Mouse (Mus musculus) hindbrain, embryonic 16.5 days (tissue): Measurements from ENCODE around the gene Mast4. TPM values are rescaled to one million over a fixed set of nuclear protein-coding genes. Genes with fewer than 3 reads are reported as not detected.

ENCODE experiments used
- ATAC-seq: fragments of 200-750 bp; cut with Nextera tagmentation; 2 replicates; pipeline ENCODE4 v1.8.0; 2017; ENCODE audit warnings: moderate TSS enrichment, moderate library complexity
- H3K27ac ChIP-seq: fragments of 300-500 bp; sonication (generic); 2 replicates; pipeline ENCODE4 v1.5.1; 2014; ENCODE audit warnings: low read depth, mild to moderate bottlenecking, control low read depth, low read length, moderate library complexity
- H3K27me3 ChIP-seq: fragments of 300-500 bp; sonication (generic); replicated peaks from 2 replicates; pipeline ENCODE4 v1.6.1; 2014; ENCODE audit warnings: low read length; ENCODE audit not compliant: control insufficient read depth, insufficient read depth
- H3K36me3 ChIP-seq: fragments of 300-500 bp; sonication (generic); 2 replicates; pipeline ENCODE4 v1.6.1; 2014; ENCODE audit warnings: mild to moderate bottlenecking, low read length, moderate library complexity, mixed read lengths; ENCODE audit not compliant: control insufficient read depth, insufficient read depth
- H3K4me1 ChIP-seq: fragments of 300-500 bp; sonication (generic); 2 replicates; pipeline ENCODE4 v1.6.1; 2014; ENCODE audit warnings: low read depth, low read length; ENCODE audit not compliant: control insufficient read depth, insufficient read depth
- H3K4me2 ChIP-seq: fragments of 300-500 bp; sonication (generic); 2 replicates; pipeline ENCODE4 v1.6.1; 2014; ENCODE audit warnings: mild to moderate bottlenecking, low read length, control low read depth, moderate library complexity
- H3K4me3 ChIP-seq: fragments of 300-500 bp; sonication (generic); 2 replicates; pipeline ENCODE4 v1.5.1; 2014; ENCODE audit warnings: mild to moderate bottlenecking, low read length, control low read depth, moderate library complexity
- H3K9ac ChIP-seq: fragments of 300-500 bp; sonication (generic); 2 replicates; pipeline ENCODE4 v1.6.1; 2014; ENCODE audit warnings: low read depth, mild to moderate bottlenecking, control low read depth, low read length, moderate library complexity
- H3K9me3 ChIP-seq: fragments of 300-500 bp; sonication (generic); 2 replicates; pipeline ENCODE4 v1.6.1; 2014; ENCODE audit warnings: mild to moderate bottlenecking, low read length, moderate library complexity; ENCODE audit not compliant: control insufficient read depth
- WGBS: fragments of 180-500 bp; shearing (Covaris S2); extraction: QIAGEN DNeasy Blood & Tissue Kit; methylation state at CpG from one replicate; pipeline ENCODE4 v1.1.7; 2014; 5-methylcytosine and 5-hydroxymethylcytosine counted together
- polyA plus RNA-seq: library from polyadenylated mRNA; unstranded; fragments of >200 nt; fragmentation: Nextera tagmentation; extraction: Ambion mirVana; gene quantifications from 2 replicates; pipeline ENCODE4 v1.2.1, GENCODE M21; 2015

Mast4 gene
- polyA plus RNA-seq, 1 experiment from 2014 or later, result 24.6 TPM

GRCm38 (mm10) chr13:102871380-102872104 lies 462.8 kb downstream of the Mast4 start:
- no peak for ATAC-seq
- Histone ChIP-seq H3K9ac (no peak overlapping the region), H3K4me3 (no peak overlapping the region), H3K27me3 (no peaks in the 10 kb centered on the region), H3K9me3 (0 out of 2 replicates have a peak, but pooled peaks cover 3% of the 10 kb centered on the region), H3K4me1 (peaks cover 4% of the 10 kb centered on the region; the same call in 1 of the 2 replicates), H3K27ac (no peak overlapping the region), H3K36me3 (no peaks in the 10 kb centered on the region), H3K4me2 (no peak overlapping the region)
- 57% methylated on average over 11 of the region's 11 CpGs for WGBS

- Histone ChIP-seq H3K4me3 (no peak overlapping the region), H3K27me3 (no peaks in the 10 kb centered on the region), H3K4me1 (peaks cover 6% of the 10 kb centered on the region; the same call in 1 of the 2 replicates), H3K9me3 (0 out of 2 replicates have a peak, but pooled peaks cover 3% of the 10 kb centered on the region), H3K9ac (no peak overlapping the region), H3K4me2 (no peak overlapping the region), H3K36me3 (no peaks in the 10 kb centered on the region), H3K27ac (no peak overlapping the region)
- WGBS, result 85% methylated on average over 4 of the region's 4 CpGs
- ATAC-seq, result no peak
Measured at GRCm38 (mm10) chr13:102869541-102869940, 464.8 kb downstream of the Mast4 start.

- Histone ChIP-seq H3K4me3 (no peak overlapping the region), H3K27ac (no peak overlapping the region), H3K4me2 (no peak overlapping the region), H3K36me3 (no peaks in the 10 kb centered on the region), H3K27me3 (no peaks in the 10 kb centered on the region), H3K9ac (no peak overlapping the region), H3K9me3 (0 out of 2 replicates have a peak, but pooled peaks cover 3% of the 10 kb centered on the region), H3K4me1 (peaks cover 5% of the 10 kb centered on the region; the same call in 1 of the 2 replicates)
- ATAC-seq, result no peak
Measured at GRCm38 (mm10) chr13:102866816-102867215, 467.5 kb downstream of the Mast4 start.

- H3K4me3 ChIP-seq, result no peak overlapping the region
- H3K36me3 ChIP-seq, result no peaks in the 10 kb centered on the region
- H3K27me3 ChIP-seq, result no peaks in the 10 kb centered on the region
- H3K9ac ChIP-seq, result no peak overlapping the region
- H3K4me2 ChIP-seq, result no peak overlapping the region
- 32% methylated on average over 11 of the region's 11 CpGs for whole genome bisulfite sequencing
- ATAC-seq, result peak; percentile 48
- no peak overlapping the region for H3K27ac ChIP-seq
- H3K4me1 ChIP-seq, result peaks cover 5% of the 10 kb centered on the region; the same call in 1 of the 2 replicates
- 0 out of 2 replicates have a peak, but pooled peaks cover 3% of the 10 kb centered on the region for H3K9me3 ChIP-seq
Measured at GRCm38 (mm10) chr13:102865971-102866724, 468.1 kb downstream of the Mast4 start.

- no peak overlapping the region for H3K27ac ChIP-seq
- H3K9ac ChIP-seq, result no peak overlapping the region
- peaks cover 5% of the 10 kb centered on the region; the same call in 1 of the 2 replicates for H3K4me1 ChIP-seq
- H3K36me3 ChIP-seq, result no peaks in the 10 kb centered on the region
- no peak overlapping the region for H3K4me3 ChIP-seq
- 0 out of 2 replicates have a peak, but pooled peaks cover 3% of the 10 kb centered on the region for H3K9me3 ChIP-seq
- H3K4me2 ChIP-seq, result no peak overlapping the region
- no peaks in the 10 kb centered on the region for H3K27me3 ChIP-seq
- no peak; the same call in 1 of the 2 replicates for ATAC-seq
- WGBS, result 58% methylated on average over 3 of the region's 3 CpGs
Measured at GRCm38 (mm10) chr13:102865494-102865893, 468.8 kb downstream of the Mast4 start.

- ATAC-seq, result no peak
- peaks cover 5% of the 10 kb centered on the region; the same call in 1 of the 2 replicates for H3K4me1 ChIP-seq
- no peaks in the 10 kb centered on the region for H3K27me3 ChIP-seq
- H3K36me3 ChIP-seq, result no peaks in the 10 kb centered on the region
- no peak overlapping the region for H3K4me3 ChIP-seq
- H3K9me3 ChIP-seq, result 0 out of 2 replicates have a peak, but pooled peaks cover 3% of the 10 kb centered on the region
- WGBS, result 90% methylated on average over 1 of the region's 1 CpGs
- H3K27ac ChIP-seq, result no peak overlapping the region
- no peak overlapping the region for H3K4me2 ChIP-seq
- no peak overlapping the region for H3K9ac ChIP-seq
Measured at GRCm38 (mm10) chr13:102864840-102865239, 469.5 kb downstream of the Mast4 start.

GRCm38 (mm10) chr13:102864079-102864478 lies 470.2 kb downstream of the Mast4 start:
- no peak for ATAC-seq
- Histone ChIP-seq H3K4me3 (no peak overlapping the region), H3K4me2 (no peak overlapping the region), H3K27ac (no peak overlapping the region), H3K4me1 (peaks cover 5% of the 10 kb centered on the region; the same call in 1 of the 2 replicates), H3K9me3 (0 out of 2 replicates have a peak, but pooled peaks cover 3% of the 10 kb centered on the region), H3K9ac (no peak overlapping the region), H3K27me3 (no peaks in the 10 kb centered on the region), H3K36me3 (no peaks in the 10 kb centered on the region)
- WGBS, result 94% methylated on average over 2 of the region's 2 CpGs

GRCm38 (mm10) chr13:102862981-102863380 lies 471.3 kb downstream of the Mast4 start:
- Histone ChIP-seq H3K4me1 (peaks cover 5% of the 10 kb centered on the region; the same call in 1 of the 2 replicates), H3K27me3 (no peaks in the 10 kb centered on the region), H3K27ac (no peak overlapping the region), H3K9ac (no peak overlapping the region), H3K4me3 (no peak overlapping the region), H3K9me3 (no peaks in the 10 kb centered on the region), H3K36me3 (no peaks in the 10 kb centered on the region), H3K4me2 (no peak overlapping the region)
- 73% methylated on average over 2 of the region's 2 CpGs for WGBS
- no peak for ATAC-seq

GRCm38 (mm10) chr13:102862397-102862796 lies 471.9 kb downstream of the Mast4 start:
- WGBS, result 77% methylated on average over 2 of the region's 2 CpGs

More at GRCm38 (mm10) chr13:102862397-102862796, 471.9 kb downstream of the Mast4 start:
- Histone ChIP-seq H3K36me3 (no peaks in the 10 kb centered on the region), H3K9me3 (no peaks in the 10 kb centered on the region), H3K4me2 (no peak overlapping the region), H3K9ac (no peak overlapping the region), H3K27me3 (no peaks in the 10 kb centered on the region), H3K4me1 (peaks cover 5% of the 10 kb centered on the region; the same call in 1 of the 2 replicates), H3K27ac (no peak overlapping the region), H3K4me3 (no peak overlapping the region)
- no peak for ATAC-seq
